Mouse (Mus musculus) effector memory CD4-positive, alpha-beta T cell, adult 7 months (primary cell): ENCODE data around the gene Slc39a1. TPM values are rescaled to one million over a fixed set of nuclear protein-coding genes. Genes with fewer than 3 reads are reported as not detected.

Experiments used
- polyA plus RNA-seq: library from polyadenylated mRNA; unstranded; fragments of 100-300 nt; shearing (Covaris generic); gene quantifications from one replicate; pipeline ENCODE4 v1.2.1, GENCODE M21; 2017

The Slc39a1 gene
- polyA plus RNA-seq = 1.5 TPM

DNA sequence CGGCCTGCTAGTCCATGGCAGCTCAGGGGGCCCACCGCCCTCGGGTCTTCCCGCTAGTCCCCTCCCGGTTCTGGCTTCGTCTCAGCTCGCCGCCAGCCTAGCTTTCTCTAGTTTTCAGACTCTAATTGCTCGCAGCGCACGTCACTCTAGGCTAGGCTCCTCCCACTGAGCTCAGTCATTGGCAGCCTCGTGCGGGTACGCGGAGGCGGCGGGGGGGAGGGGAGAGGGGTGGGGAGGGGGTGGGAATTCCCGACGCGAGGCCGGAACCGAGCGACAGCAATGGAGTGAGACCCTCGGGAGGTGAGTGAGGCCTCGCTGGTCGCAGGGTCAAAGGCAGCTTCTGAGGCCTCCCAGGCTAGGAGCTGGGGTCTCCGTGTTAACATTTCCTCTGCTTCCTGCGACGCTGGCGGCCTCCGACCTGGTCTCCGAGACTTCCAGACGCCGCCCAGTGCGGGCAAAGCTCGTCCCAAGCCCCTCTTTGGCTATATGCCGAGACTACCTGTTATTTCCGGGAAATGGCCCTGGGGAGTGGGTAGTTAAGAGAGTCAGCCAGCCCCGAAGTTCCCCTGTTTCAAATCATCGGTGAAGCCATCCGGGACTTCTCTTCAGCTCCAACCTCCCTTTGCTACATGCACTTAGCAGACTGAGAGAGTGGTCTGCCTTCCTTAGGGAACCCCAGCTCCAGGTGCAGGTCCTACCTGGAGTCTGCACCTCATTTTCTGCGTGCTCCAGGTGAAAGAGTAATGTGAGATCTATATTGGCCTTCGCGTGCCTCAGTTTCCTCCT, at the start of gene Slc39a1:
Slc39a1 (plus strand) TSS at position 213 of the 786 bp plus-strand sequence.

GRCm38 (mm10) chr3:90213377-90213866, 34.5 kb upstream of the Slc39a1 start, which contains the start of the genes Rps27 and Rab13:
Gene Rps27, minus strand, starts transcription at chr3:90213651.
Gene Rab13, plus strand, starts transcription at chr3:90213695.

DNA sequence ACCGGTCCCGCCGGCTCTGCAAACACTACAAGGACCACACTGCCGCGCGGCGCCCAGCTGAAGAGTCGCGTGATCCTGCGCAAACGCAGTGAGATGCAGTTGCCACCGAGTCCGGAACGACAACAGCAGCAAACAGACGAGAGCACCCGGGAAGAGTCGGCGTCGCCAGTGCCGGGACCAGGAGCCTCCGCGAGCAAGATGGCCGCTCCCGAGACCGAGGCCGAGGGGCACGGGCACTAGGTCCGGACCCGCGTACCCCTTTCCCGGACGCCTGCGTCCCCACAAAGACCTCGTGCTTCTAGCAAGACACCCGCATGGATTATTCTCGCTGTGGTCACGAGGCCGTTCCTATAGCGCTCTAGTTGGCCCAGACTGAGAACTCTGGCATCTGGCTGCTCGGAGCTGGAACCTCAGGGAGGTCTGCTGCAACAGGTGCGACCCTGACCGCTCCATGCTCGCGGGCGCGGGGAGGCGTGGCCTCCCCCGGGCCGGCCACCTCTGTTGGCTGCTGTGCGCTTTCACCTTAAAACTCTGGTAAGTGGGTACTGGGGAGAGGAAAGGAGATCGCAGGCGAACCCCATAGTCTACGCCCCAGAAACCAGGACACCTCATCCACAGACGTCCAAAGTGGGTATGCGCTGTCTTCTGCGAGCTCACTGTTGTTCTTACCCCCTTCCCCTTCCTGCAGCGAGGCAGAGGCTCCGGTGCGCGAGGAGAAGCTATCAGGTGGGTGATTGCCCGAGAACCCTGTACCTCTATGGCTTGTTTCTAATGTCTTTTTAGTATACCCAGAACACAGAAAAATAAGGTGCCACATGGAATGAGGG, 16.3 kb upstream of the Slc39a1 start, which contains the start of gene Jtb:
Jtb (plus strand) TSS at position 91 of the 827 bp plus-strand sequence.

DNA sequence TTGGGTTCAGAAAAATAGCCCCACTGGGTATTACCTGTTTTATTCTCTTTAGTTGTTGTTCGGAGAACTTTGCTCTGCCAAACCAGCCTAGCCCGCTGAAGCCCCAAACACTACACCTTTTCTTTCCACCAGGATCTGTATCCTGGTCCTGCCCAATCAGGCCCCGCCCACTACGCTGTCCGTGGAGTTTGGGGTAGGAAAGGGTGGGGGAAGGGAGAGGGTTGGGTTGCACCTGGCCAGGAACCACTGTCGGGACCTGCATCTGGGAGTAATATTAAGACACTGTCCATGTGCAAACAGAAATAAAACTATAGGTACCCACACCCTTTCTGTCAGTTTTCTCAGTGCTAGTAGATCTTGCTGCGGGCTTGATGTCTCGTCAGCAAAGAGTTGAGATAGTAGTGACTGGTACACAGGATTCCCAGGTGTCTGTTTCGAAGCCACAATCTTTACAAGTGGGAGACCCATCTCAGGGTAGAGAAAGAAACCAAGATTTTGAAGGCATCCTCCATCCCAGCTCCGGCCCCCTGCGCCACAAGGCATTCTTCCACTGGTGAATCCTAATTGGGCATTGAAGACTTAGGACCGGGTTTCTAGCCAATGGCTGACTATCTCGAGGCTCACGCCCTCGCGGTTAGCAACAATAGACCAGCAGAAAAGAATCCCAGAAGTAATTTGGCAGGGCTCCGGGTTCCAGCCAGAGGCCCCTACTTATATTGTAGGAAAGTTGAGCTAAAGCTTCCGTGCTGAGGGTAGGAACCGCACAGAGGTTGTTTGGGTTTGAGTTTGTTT, 4.8 kb upstream of the Slc39a1 start, which contains the start of gene Creb3l4:
Creb3l4 (minus strand) TSS at position 529 of the 792 bp plus-strand sequence.

DNA sequence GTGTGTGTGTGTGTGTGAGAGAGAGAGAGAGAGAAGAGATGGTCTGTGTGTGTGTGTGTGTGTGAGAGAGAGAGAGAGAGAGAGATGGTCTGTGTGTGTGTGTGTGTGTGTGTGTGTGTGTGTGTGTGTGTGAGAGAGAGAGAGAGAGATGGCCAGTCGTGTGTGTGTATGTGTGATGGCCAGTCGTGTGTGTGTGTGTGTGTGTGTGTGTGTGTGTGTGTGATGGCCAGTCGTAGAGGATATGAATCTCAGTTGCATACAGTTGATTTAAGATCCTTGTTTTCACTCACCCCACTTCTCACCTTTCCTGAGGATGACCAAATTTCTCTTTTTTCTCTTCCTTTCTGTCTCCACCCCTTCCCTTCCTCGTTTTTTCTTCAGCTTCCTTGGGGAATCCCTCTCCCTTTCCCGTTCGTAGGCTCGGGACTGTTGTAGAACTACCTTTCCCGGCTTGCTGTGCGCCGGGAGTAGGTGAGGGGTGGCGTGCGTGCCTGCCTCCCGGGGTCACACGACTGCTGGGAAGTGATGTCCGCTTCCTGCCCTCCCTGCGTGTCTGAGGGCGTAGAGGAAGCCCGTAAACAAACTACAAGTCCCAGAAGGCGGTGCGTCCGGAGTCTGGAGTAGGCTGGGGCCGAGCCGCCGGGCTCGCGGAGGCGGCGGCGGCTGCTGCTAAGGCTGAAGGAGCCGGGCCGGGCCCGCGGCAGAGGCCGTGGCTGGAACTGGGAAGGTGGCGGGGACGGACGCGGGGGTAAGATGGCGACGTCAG, 5.9 kb downstream of the Slc39a1 start, which contains the start of gene Crtc2:
Crtc2 (plus strand) TSS at position 511 of the 766 bp plus-strand sequence.

GRCm38 (mm10) chr3:90265034-90265931, 17.3 kb downstream of the Slc39a1 start, which contains the start of gene Dennd4b:
Gene Dennd4b, plus strand, starts transcription at chr3:90265185.

DNA sequence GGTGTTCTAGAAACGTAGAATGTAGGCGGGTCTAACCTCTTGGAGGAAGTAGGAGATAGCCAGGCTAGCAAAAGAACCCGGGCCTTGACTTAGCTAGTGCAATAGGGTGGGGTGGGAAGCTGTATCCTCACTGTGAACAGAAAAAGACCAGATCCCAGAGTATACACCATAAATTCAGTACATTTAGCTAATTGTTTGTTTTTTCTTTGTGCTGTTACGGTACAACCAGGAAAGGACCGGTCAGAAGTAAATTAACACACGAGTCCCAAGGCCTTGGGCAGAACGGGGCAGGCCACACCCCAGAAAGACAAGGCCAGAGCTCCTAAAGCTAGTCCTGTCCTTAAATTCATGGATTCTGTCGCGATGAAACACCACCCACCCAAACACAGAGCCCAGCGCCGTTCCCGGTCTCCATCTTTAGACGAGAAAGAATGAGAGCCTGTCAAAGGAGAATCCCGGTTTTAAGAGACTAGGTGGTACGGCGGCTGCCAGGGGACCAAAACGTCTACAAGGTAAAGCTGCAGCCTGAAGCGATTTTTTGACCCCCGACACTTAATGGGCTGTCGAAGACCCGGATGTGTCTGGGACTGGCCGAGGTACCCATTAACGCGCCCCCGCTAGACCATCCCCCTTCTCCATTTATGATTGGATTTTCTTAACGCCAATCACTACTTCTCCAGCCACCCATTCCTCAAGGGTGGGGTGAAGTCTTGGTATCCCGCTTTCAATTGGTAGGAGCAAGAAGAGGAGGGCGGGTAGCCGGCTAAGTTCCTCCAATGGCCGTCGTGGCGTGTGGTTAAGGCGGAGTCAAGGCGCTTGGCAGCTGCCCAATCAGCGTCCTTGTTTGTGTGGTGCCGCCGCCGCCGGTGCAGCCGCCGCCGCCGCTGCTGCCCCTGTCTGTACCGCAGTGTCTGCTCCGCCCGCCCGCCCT, 44.6 kb downstream of the Slc39a1 start, which contains the start of gene Gatad2b:
Gatad2b (plus strand) TSS at position 834 of the 931 bp plus-strand sequence.

Other genes starting within 250 kb of the Slc39a1 start
- gene Hax1, start 249.4 kb upstream of the Slc39a1 start, polyA plus RNA-seq = 85.7 TPM
- 108 TPM for gene 4933434E20Rik, start 196.5 kb upstream of the Slc39a1 start, polyA plus RNA-seq
- 177 TPM for gene Ubap2l, start 195.5 kb upstream of the Slc39a1 start, polyA plus RNA-seq
- gene Tpm3, start 175.5 kb upstream of the Slc39a1 start, polyA plus RNA-seq = 905 TPM
- gene Nup210l, start 144.0 kb upstream of the Slc39a1 start, polyA plus RNA-seq = 0.09 TPM
- gene Rps27, start 34.5 kb upstream of the Slc39a1 start, polyA plus RNA-seq = 3,227 TPM
- 0.91 TPM for gene Rab13, start 34.5 kb upstream of the Slc39a1 start, polyA plus RNA-seq
- 161 TPM for gene Jtb, start 16.6 kb upstream of the Slc39a1 start, polyA plus RNA-seq
- gene Creb3l4, start 4.7 kb upstream of the Slc39a1 start, polyA plus RNA-seq = not detected
- 108 TPM for gene Crtc2, start 6.0 kb downstream of the Slc39a1 start, polyA plus RNA-seq
- 29.0 TPM for gene Dennd4b, start 17.0 kb downstream of the Slc39a1 start, polyA plus RNA-seq
- 9.5 TPM for gene Gatad2b, start 45.0 kb downstream of the Slc39a1 start, polyA plus RNA-seq
- gene Slc27a3, start 141.8 kb downstream of the Slc39a1 start, polyA plus RNA-seq = not detected
- gene Ints3, start 185.4 kb downstream of the Slc39a1 start, polyA plus RNA-seq = 22.0 TPM
- gene Npr1, start 217.7 kb downstream of the Slc39a1 start, polyA plus RNA-seq = not detected
- 88.3 TPM for gene Ilf2, start 228.0 kb downstream of the Slc39a1 start, polyA plus RNA-seq
- gene Snapin, start 242.9 kb downstream of the Slc39a1 start, polyA plus RNA-seq = 54.4 TPM